ENCODE assay signal across 24 mouse cellular contexts in the genomic region with DNA sequence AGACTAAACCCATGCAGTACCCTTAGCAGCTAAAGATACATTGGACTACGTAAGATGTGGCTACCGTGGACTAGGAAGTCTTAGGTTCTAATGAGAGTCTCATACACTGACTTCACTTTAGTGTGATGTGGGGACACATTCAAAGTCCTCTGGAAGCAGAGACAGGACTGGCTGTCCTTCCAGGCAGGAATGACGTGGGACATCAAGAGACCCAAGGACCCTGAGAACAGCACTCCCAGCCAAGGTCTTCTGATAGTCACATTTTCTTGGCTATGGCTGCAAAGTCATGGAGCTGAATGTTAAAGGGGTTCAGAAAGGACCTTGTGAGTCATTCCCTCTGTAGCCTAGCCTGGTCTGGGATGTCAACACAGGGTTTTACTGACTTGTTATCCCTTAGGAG.
DNase-seq lines count a peak whose midpoint lies in the region; ATAC-seq and TF ChIP-seq lines count a peak whose summit lies in the region.
"Had no signal": no experiment of that assay in that cellular context is flagged by ENCODE, and none has a peak within 500 bp of the region (broad histone marks: within the 10 kb centered on the region; RNA-seq: fewer than 3 reads in every experiment).

No protein-coding gene starts in this region.

- TF ChIP-seq EP300 in heart, adult 2 months (IDR thresholded peaks at IDR 0.05; ENCODE audit: insufficient read depth, low read depth, low read length) = peak; percentile 94

- ATAC-seq in hindbrain, embryonic 14.5 days (ENCODE audit: low FRiP score) = no peak
- no peak for ATAC-seq in hindbrain, postnatal 0 days
- ATAC-seq: CD4-positive, CD25-positive, alpha-beta regulatory T cell, adult 4 months; forebrain, embryonic 14.5 days; inflammation-experienced regulatory T-cells, adult 6 months; midbrain, embryonic 13.5 days had no signal

- intact Hi-C loops in heart, adult 2 months (cut with DNase I) = loop anchor here (1.0 to 5.0 kb wide), 2 partner anchors 46 to 101 kb away; no protein-coding TSS in a partner anchor

- TF ChIP-seq POLR2A in heart, adult 2 months (IDR thresholded peaks at IDR 0.05; ENCODE audit: insufficient read depth, low read depth, low read length) = no peak

- no peaks in the 10 kb centered on the region for H3K79me2 ChIP-seq in heart, adult 2 months (replicated peaks; ENCODE audit: control insufficient read depth, insufficient read depth, low read length)

- no peaks in the 10 kb centered on the region for H3K36me3 ChIP-seq in heart, adult 2 months (ENCODE audit: control insufficient read depth, insufficient read depth, low read length)
- H3K36me3 ChIP-seq in hindbrain, embryonic 14.5 days (replicated peaks; ENCODE audit: control insufficient read depth, insufficient read depth) = no peaks in the 10 kb centered on the region
- H3K36me3 ChIP-seq in hindbrain, postnatal 0 days (ENCODE audit: insufficient read depth, low read length) = no peaks in the 10 kb centered on the region
- H3K36me3 ChIP-seq: hindbrain, embryonic 13.5 days; kidney, embryonic 15.5 days; limb, embryonic 10.5 days; limb, embryonic 15.5 days; liver, embryonic 13.5 days; midbrain, embryonic 13.5 days; neural tube, embryonic 13.5 days had no signal

- 50% methylated on average over 3 of the region's 3 CpGs for WGBS in heart, adult 2 months
- 95% methylated on average over 3 of the region's 3 CpGs for WGBS in hindbrain, embryonic 14.5 days
- WGBS in hindbrain, postnatal 0 days = 88% methylated on average over 3 of the region's 3 CpGs

- peaks cover 6% of the 10 kb centered on the region for H3K4me1 ChIP-seq in heart, adult 2 months (ENCODE audit: control insufficient read depth, insufficient read depth, low read length)
- no peaks in the 10 kb centered on the region for H3K4me1 ChIP-seq in hindbrain, embryonic 14.5 days (replicated peaks; ENCODE audit: control insufficient read depth, insufficient read depth, low read length)
- no peaks in the 10 kb centered on the region for H3K4me1 ChIP-seq in hindbrain, postnatal 0 days (ENCODE audit: insufficient read depth, low read length)
- H3K4me1 ChIP-seq: hindbrain, embryonic 13.5 days; kidney, embryonic 15.5 days; limb, embryonic 10.5 days; limb, embryonic 15.5 days; liver, embryonic 13.5 days had no signal

- H3K9me3 ChIP-seq in hindbrain, embryonic 14.5 days (ENCODE audit: control insufficient read depth, low read length) = no peaks in the 10 kb centered on the region
- no peaks in the 10 kb centered on the region for H3K9me3 ChIP-seq in hindbrain, postnatal 0 days (ENCODE audit: low read length)
- H3K9me3 ChIP-seq: hindbrain, embryonic 13.5 days; kidney, embryonic 15.5 days; limb, embryonic 10.5 days; limb, embryonic 15.5 days; liver, embryonic 13.5 days; midbrain, embryonic 13.5 days; neural tube, embryonic 13.5 days had no signal

- peak overlapping the region; percentile 52 for H3K27ac ChIP-seq in heart, adult 2 months
- H3K27ac ChIP-seq in hindbrain, embryonic 14.5 days = no peak overlapping the region
- no peak overlapping the region for H3K27ac ChIP-seq in hindbrain, postnatal 0 days
- H3K27ac ChIP-seq: hindbrain, embryonic 13.5 days; kidney, embryonic 15.5 days; layer of hippocampus, adult 2 months; limb, embryonic 10.5 days; limb, embryonic 15.5 days; liver, embryonic 13.5 days; macrophage; midbrain, embryonic 13.5 days; neural tube, embryonic 13.5 days had no signal

- H3K27me3 ChIP-seq in heart, adult 2 months (ENCODE audit: control insufficient read depth, insufficient read depth, low read length) = no peaks in the 10 kb centered on the region
- H3K27me3 ChIP-seq in hindbrain, embryonic 14.5 days (ENCODE audit: control insufficient read depth, insufficient read depth, low read length) = no peaks in the 10 kb centered on the region
- no peaks in the 10 kb centered on the region for H3K27me3 ChIP-seq in hindbrain, postnatal 0 days (ENCODE audit: insufficient read depth, low read length)
- H3K27me3 ChIP-seq: hindbrain, embryonic 13.5 days; kidney, embryonic 15.5 days; limb, embryonic 15.5 days; liver, embryonic 13.5 days; midbrain, embryonic 13.5 days; neural tube, embryonic 13.5 days had no signal

- H3K9ac ChIP-seq in heart, adult 2 months (ENCODE audit: low read depth, low read length) = no peak overlapping the region
- no peak overlapping the region for H3K9ac ChIP-seq in hindbrain, embryonic 14.5 days
- H3K9ac ChIP-seq in hindbrain, postnatal 0 days (replicated peaks; ENCODE audit: low read length) = no peak overlapping the region
- H3K9ac ChIP-seq: hindbrain, embryonic 13.5 days; kidney, embryonic 15.5 days; limb, embryonic 15.5 days; liver, embryonic 13.5 days; midbrain, embryonic 13.5 days; neural tube, embryonic 13.5 days had no signal

- TF ChIP-seq CTCF in heart, adult 2 months (IDR thresholded peaks at IDR 0.05) = no peak
- TF ChIP-seq CTCF in hindbrain, postnatal 0 days (IDR thresholded peaks at IDR 0.05; ENCODE audit: low read depth) = no peak

- no peak overlapping the region for H3K4me3 ChIP-seq in heart, adult 2 months
- H3K4me3 ChIP-seq in hindbrain, embryonic 14.5 days (replicated peaks; ENCODE audit: low read length) = no peak overlapping the region
- H3K4me3 ChIP-seq in hindbrain, postnatal 0 days (ENCODE audit: low read length) = no peak overlapping the region
- H3K4me3 ChIP-seq: hindbrain, embryonic 13.5 days; kidney, embryonic 15.5 days; layer of hippocampus, adult 2 months; limb, embryonic 10.5 days; limb, embryonic 15.5 days; liver, embryonic 13.5 days; midbrain, embryonic 13.5 days; neural tube, embryonic 13.5 days had no signal

- peak; percentile 40 to 56 for DNase-seq in heart, adult 2 months
- DNase-seq in heart, postnatal 4 days = no peak
- peak; percentile 54 for DNase-seq in adrenal gland, postnatal 10 days
- DNase-seq in heart, adult 9 months (ENCODE audit: low spot score in 2 of 2) = peak; percentile 64 to 78
- no peak for DNase-seq in left cerebral cortex, adult 18-20 months (ENCODE audit: low spot score in 2 of 2)
- DNase-seq in hindbrain, embryonic 14.5 days (ENCODE audit: low spot score) = no peak
- no peak for DNase-seq in hindbrain, postnatal 0 days (ENCODE audit: low spot score)
- DNase-seq: gastrocnemius, postnatal 14 days; kidney, adult 11 months; liver, embryonic 13.5 days; lung, adult 18-20 months; thymus, adult 2 months; thymus, postnatal 36 days had no signal

- H3K4me2 ChIP-seq in hindbrain, embryonic 14.5 days (replicated peaks) = no peak overlapping the region
- H3K4me2 ChIP-seq in hindbrain, postnatal 0 days (ENCODE audit: low read depth, low read length) = no peak overlapping the region
- H3K4me2 ChIP-seq: hindbrain, embryonic 13.5 days; kidney, embryonic 15.5 days; limb, embryonic 15.5 days; liver, embryonic 13.5 days; midbrain, embryonic 13.5 days; neural tube, embryonic 13.5 days had no signal

Comparison
In these comparisons a context has a peak if more than half of its experiments do, and no peak if none do; other contexts are left out.
1. DNase-seq: peak in heart, adult 2 months (2 of 2), adrenal gland, postnatal 10 days (single experiment) and heart, adult 9 months (2 of 2); none in heart, postnatal 4 days (single experiment), left cerebral cortex, adult 18-20 months (0 of 2), hindbrain, embryonic 14.5 days (single experiment) and hindbrain, postnatal 0 days (single experiment).